Mouse (Mus musculus) liver, adult 2 months (tissue): ENCODE measurements around the gene Slitrk5. TPM values are rescaled to one million over a fixed set of nuclear protein-coding genes. Genes with fewer than 3 reads are reported as not detected.

Experiments
- DNase-seq: peaks from one replicate; pipeline ENCODE4 v3.0.0-alpha.2; 2011; ENCODE audit warnings: low read depth, low spot score; ENCODE audit errors: extremely low read depth
- H3K27ac ChIP-seq: fragments of 200-500 bp; replicated peaks from 2 replicates; pipeline ENCODE4 v1.5.1; 2012; ENCODE audit warnings: low read depth, mild to moderate bottlenecking, control low read depth, inconsistent platforms, low read length; ENCODE audit not compliant: insufficient read depth
- H3K27me3 ChIP-seq: fragments of 200-500 bp; 2 replicates; pipeline ENCODE4 v1.6.1; 2012; ENCODE audit warnings: mild to moderate bottlenecking, moderate library complexity, low read length, inconsistent platforms; ENCODE audit not compliant: control insufficient read depth, insufficient read depth
- H3K36me3 ChIP-seq: fragments of 200-500 bp; 2 replicates; pipeline ENCODE4 v1.6.1; 2012; ENCODE audit warnings: low read length, inconsistent platforms; ENCODE audit not compliant: control insufficient read depth, insufficient read depth
- H3K4me1 ChIP-seq: fragments of 200-500 bp; 2 replicates; pipeline ENCODE4 v1.6.1; 2011; ENCODE audit warnings: low read length; ENCODE audit not compliant: control insufficient read depth, insufficient read depth
- H3K4me3 ChIP-seq: fragments of 200-500 bp; 2 replicates; pipeline ENCODE4 v1.5.1; 2011; ENCODE audit warnings: low read depth, mild to moderate bottlenecking, control low read depth, low read length, moderate library complexity; ENCODE audit not compliant: insufficient read depth
- H3K79me2 ChIP-seq: fragments of 200-500 bp; 2 replicates; pipeline ENCODE4 v1.6.1; 2012; ENCODE audit warnings: inconsistent platforms, mild to moderate bottlenecking, low read length, moderate library complexity; ENCODE audit not compliant: control insufficient read depth, insufficient read depth
- H3K9ac ChIP-seq: fragments of 200-500 bp; 2 replicates; pipeline ENCODE4 v1.6.1; 2012; ENCODE audit warnings: low read depth, mild to moderate bottlenecking, control low read depth, inconsistent platforms, low read length
- CTCF ChIP-seq: fragments of 200-500 bp; IDR thresholded peaks from 2 replicates; pipeline ENCODE4 v1.5.1; 2011; ENCODE audit warnings: low read depth, low read length, control low read depth
- POLR2A ChIP-seq: fragments of 200-500 bp; IDR thresholded peaks from 2 replicates; pipeline ENCODE4 v1.6.1; 2011; ENCODE audit warnings: low read length, control low read depth; ENCODE audit not compliant: insufficient read depth; ENCODE audit errors: extremely low read depth
- WGBS: fragments of 180-500 bp; shearing (Covaris S2); methylation state at CpG from one replicate; pipeline ENCODE4 v1.1.7; 2018; 5-methylcytosine and 5-hydroxymethylcytosine counted together
- polyA plus RNA-seq: library from polyadenylated mRNA; depleted of rRNA; stranded (reverse); fragments of >200 nt; gene quantifications from 2 replicates; pipeline ENCODE4 v1.2.3, GENCODE M21; 2012
- total RNA-seq: library from RNA; depleted of rRNA; stranded (reverse); fragments of >200 nt; gene quantifications from 2 replicates; pipeline ENCODE4 v1.2.3, GENCODE M21; 2014

The Slitrk5 gene
- total and polyA plus RNA-seq, 2 experiments: not detected

DNA sequence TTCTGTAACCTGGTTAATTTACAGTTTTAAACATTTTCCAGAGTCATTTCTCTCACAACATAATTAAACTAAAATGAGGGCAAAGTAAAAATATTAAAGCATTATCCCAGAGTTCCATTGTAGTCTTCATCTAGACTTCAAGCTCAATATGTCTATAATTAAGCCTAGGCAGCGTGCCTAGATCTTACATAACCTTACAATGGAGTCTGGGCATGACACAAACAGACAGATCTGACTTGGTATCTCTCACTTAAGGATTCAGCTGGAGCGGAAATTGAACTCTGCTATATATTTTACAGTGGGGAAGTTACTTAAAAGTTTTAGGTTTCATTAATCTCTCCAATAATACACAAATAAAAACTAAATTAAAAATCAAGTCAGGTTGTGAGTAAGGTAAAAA lies 54.9 kb downstream of the Slitrk5 start:
- no peak overlapping the region for H3K4me3 ChIP-seq
- no peak for TF ChIP-seq CTCF
- TF ChIP-seq POLR2A: no peak
- H3K9ac ChIP-seq: no peak overlapping the region
- no peaks in the 10 kb centered on the region for H3K79me2 ChIP-seq
- H3K27ac ChIP-seq: no peak overlapping the region
- WGBS: 67% methylated on average over 2 of the region's 2 CpGs
- no peaks in the 10 kb centered on the region for H3K4me1 ChIP-seq
- no peaks in the 10 kb centered on the region for H3K27me3 ChIP-seq
- no peaks in the 10 kb centered on the region for H3K36me3 ChIP-seq
- no peak for DNase-seq
